Mouse (Mus musculus): ENCODE data around the gene 2410004P03Rik.

DNA sequence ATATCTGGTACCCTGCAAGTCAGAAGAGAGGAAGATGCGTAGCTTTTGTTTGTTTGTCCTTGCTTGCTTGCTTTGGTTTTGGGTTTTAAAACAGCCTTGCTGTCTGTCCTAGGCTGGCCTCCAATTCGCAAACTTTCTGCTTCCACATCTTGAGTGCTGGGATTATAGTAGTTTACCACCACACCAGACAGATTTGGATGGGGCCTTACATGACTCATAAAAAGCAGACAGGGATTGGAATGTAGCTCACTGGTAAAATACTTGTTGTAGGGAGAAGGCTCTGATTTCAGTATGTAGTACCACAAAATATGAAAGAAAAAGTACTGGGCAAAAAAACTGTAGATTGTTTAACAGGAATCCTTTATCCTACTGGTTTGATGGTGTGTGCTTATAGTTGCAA is 44.7 kb downstream of the 2410004P03Rik start:
- TF ChIP-seq POLR2A (IDR thresholded peaks at IDR 0.05; ENCODE audit: insufficient read length, low read depth): no peak
- TF ChIP-seq SRF (IDR thresholded peaks at IDR 0.05; ENCODE audit: control insufficient read depth, insufficient read length, low read depth): no peak
- no peak for TF ChIP-seq MYOD1 (IDR thresholded peaks at IDR 0.05; ENCODE audit: control insufficient read depth in 1 of 3, insufficient read length in 2 of 3, low read depth in 2 of 3)
- TF ChIP-seq TCF3 (IDR thresholded peaks at IDR 0.05; ENCODE audit: insufficient read length, low read depth): no peak
- TF ChIP-seq MAX (IDR thresholded peaks at IDR 0.05; ENCODE audit: low read depth): no peak
- TF ChIP-seq E2F4 (IDR thresholded peaks at IDR 0.05; ENCODE audit: insufficient read depth): no peak
- TF ChIP-seq REST (IDR thresholded peaks at IDR 0.05; ENCODE audit: insufficient read depth, insufficient read length): no peak
